Mouse (Mus musculus) heart, adult 2 months (tissue): Measurements from ENCODE around the gene Rhobtb1. TPM values are rescaled to one million over a fixed set of nuclear protein-coding genes. Genes with fewer than 3 reads are reported as not detected.

Experiments used
- DNase-seq, 2 experiments: peaks; one replicate each; pipeline ENCODE4 v3.0.0; 2021
- H3K27ac ChIP-seq: fragments of 200-600 bp; 2 replicates; pipeline ENCODE4 v1.8.1; 2022
- H3K27me3 ChIP-seq: fragments of 200-500 bp; 2 replicates; pipeline ENCODE4 v1.6.1; 2012; ENCODE audit warnings: mild to moderate bottlenecking, low read length, inconsistent platforms, mixed read lengths; ENCODE audit not compliant: control insufficient read depth, insufficient read depth
- H3K36me3 ChIP-seq: fragments of 200-500 bp; 2 replicates; pipeline ENCODE4 v1.6.1; 2012; ENCODE audit warnings: low read length, inconsistent platforms; ENCODE audit not compliant: control insufficient read depth, insufficient read depth
- H3K4me1 ChIP-seq: fragments of 200-500 bp; 2 replicates; pipeline ENCODE4 v1.6.1; 2011; ENCODE audit warnings: low read length; ENCODE audit not compliant: control insufficient read depth, insufficient read depth
- H3K4me3 ChIP-seq: fragments of 200-600 bp; 2 replicates; pipeline ENCODE4 v1.8.1; 2022
- H3K79me2 ChIP-seq: fragments of 200-500 bp; replicated peaks from 2 replicates; pipeline ENCODE4 v1.6.1; 2012; ENCODE audit warnings: mild to moderate bottlenecking, inconsistent platforms, low read length, moderate library complexity, mixed read lengths; ENCODE audit not compliant: control insufficient read depth, insufficient read depth
- H3K9ac ChIP-seq: fragments of 200-500 bp; 2 replicates; pipeline ENCODE4 v1.6.1; 2012; ENCODE audit warnings: low read depth, mild to moderate bottlenecking, control low read depth, inconsistent platforms, low read length, mixed read lengths
- CTCF ChIP-seq: fragments of 200-600 bp; IDR thresholded peaks from 2 replicates; pipeline ENCODE4 v1.8.1; 2022; ENCODE audit warnings: antibody characterized with exemption, mild to moderate bottlenecking, moderate library complexity
- EP300 ChIP-seq: fragments of 200-500 bp; IDR thresholded peaks from 2 replicates; pipeline ENCODE4 v1.6.1; 2011; ENCODE audit warnings: low read depth, low read length, control low read depth; ENCODE audit not compliant: insufficient read depth
- POLR2A ChIP-seq: fragments of 200-500 bp; IDR thresholded peaks from 2 replicates; pipeline ENCODE4 v1.6.1; 2011; ENCODE audit warnings: mild to moderate bottlenecking, low read depth, low read length, control low read depth; ENCODE audit not compliant: insufficient read depth
- WGBS: fragments of 180-500 bp; shearing (Covaris S2); methylation state at CpG from one replicate; pipeline ENCODE4 v1.1.7; 2018; 5-methylcytosine and 5-hydroxymethylcytosine counted together
- intact Hi-C: fragments of 180-260 bp; cut with DNase I; formaldehyde crosslinking; loops from one replicate; pipeline ENCODE4 v1.15.1; 2025
- polyA plus RNA-seq: library from polyadenylated mRNA; depleted of rRNA; stranded (reverse); fragments of >200 nt; gene quantifications from 2 replicates; pipeline ENCODE4 v1.2.3, GENCODE M21; 2012
- total RNA-seq, 2 experiments: library from RNA; stranded (reverse); gene quantifications; 2 replicates each; pipeline ENCODE4 v1.2.3; 2021

Rhobtb1 gene
- total and polyA plus RNA-seq, 3 experiments: 65.5 to 160 (median 123) TPM

GRCm38 (mm10) chr10:69165125-69165524 lies 13.9 kb downstream of the Rhobtb1 start:
- no peaks in the 10 kb centered on the region for H3K27me3 ChIP-seq
- H3K79me2 ChIP-seq: no peaks in the 10 kb centered on the region
- DNase-seq: no peak
- TF ChIP-seq CTCF (peak; percentile 79), EP300 (no peak)
- no peak overlapping the region for H3K27ac ChIP-seq
- no peak overlapping the region for H3K4me3 ChIP-seq
- no peaks in the 10 kb centered on the region for H3K36me3 ChIP-seq
- no peak overlapping the region for H3K9ac ChIP-seq
- 69% methylated on average over 7 of the region's 7 CpGs for WGBS
- intact Hi-C loops: loop anchor here (10.0 kb wide), 1 partner anchor 260 kb away; no protein-coding TSS in a partner anchor
- no peaks in the 10 kb centered on the region for H3K4me1 ChIP-seq

DNA sequence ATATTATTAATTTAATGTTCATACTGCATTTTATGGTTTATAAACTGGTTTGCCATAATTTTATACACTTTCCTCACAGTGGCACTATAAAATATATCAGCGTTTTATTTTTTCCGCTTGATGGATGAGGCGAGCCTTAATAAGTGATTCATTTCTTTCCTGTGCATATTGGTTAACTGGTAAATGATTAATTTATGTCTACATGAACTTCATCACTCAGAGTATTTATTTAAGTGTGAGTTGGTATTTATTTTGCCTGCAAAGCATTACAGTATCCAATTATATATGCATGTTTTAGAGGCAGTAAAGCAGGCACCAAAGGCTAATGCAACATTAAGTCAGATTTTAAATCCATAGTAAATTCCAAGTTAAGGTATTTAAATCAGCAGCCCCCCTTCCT lies 14.6 kb downstream of the Rhobtb1 start:
- Histone ChIP-seq H3K4me3 (no peak overlapping the region), H3K36me3 (no peaks in the 10 kb centered on the region), H3K27ac (no peak overlapping the region), H3K27me3 (no peaks in the 10 kb centered on the region), H3K9ac (no peak overlapping the region), H3K4me1 (no peaks in the 10 kb centered on the region), H3K79me2 (no peaks in the 10 kb centered on the region)
- TF ChIP-seq EP300: no peak
- WGBS: 90% methylated on average over 3 of the region's 3 CpGs
- no peak for DNase-seq
- intact Hi-C loops: loop anchor here (10.0 kb wide), 1 partner anchor 261 kb away; no protein-coding TSS in a partner anchor

DNA sequence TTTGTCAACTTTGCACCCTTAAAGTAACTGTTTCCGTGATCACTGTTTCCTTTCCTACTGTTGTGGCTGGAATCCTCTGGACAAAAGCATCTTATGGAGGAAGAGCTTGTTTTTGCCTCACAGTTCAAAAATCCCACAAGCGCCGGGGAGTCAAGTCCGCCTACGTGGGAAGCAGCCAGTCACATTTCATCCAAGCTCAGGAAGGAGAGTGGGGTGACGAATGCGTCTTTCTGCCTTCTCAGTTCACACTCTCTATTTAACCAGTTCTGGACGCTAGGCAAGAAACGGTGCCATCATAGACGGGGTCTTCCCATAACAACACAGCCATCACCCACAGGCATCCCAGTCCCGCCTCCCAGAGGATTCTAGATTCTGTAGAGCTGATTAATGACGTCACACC lies 15.3 kb downstream of the Rhobtb1 start:
- no peaks in the 10 kb centered on the region for H3K27me3 ChIP-seq
- WGBS: 58% methylated on average over 12 of the region's 12 CpGs
- no peak overlapping the region for H3K4me3 ChIP-seq
- H3K79me2 ChIP-seq: no peaks in the 10 kb centered on the region
- no peak for TF ChIP-seq CTCF
- TF ChIP-seq EP300: no peak
- no peak for TF ChIP-seq POLR2A
- no peak overlapping the region for H3K9ac ChIP-seq
- DNase-seq: no peak
- intact Hi-C loops: loop anchor here (10.0 kb wide), 1 partner anchor 262 kb away; no protein-coding TSS in a partner anchor
- no peaks in the 10 kb centered on the region; the same call in 1 of the 2 replicates for H3K4me1 ChIP-seq
- H3K36me3 ChIP-seq: no peaks in the 10 kb centered on the region
- H3K27ac ChIP-seq: no peak overlapping the region

GRCm38 (mm10) chr10:69172412-69172811 lies 21.2 kb downstream of the Rhobtb1 start:
- Histone ChIP-seq H3K4me1 (no peaks in the 10 kb centered on the region; the same call in none of the 2 replicates), H3K79me2 (no peaks in the 10 kb centered on the region), H3K27me3 (no peaks in the 10 kb centered on the region), H3K36me3 (no peaks in the 10 kb centered on the region), H3K4me3 (no peak overlapping the region), H3K9ac (no peak overlapping the region), H3K27ac (peak overlapping the region; percentile 61)
- TF ChIP-seq EP300: no peak
- no peak for TF ChIP-seq POLR2A
- TF ChIP-seq CTCF: no peak
- intact Hi-C loops: no loop called here
- no peak for DNase-seq
- 38% methylated on average over 3 of the region's 3 CpGs for WGBS

- intact Hi-C loops: no loop called here
- WGBS: 60% methylated on average over 3 of the region's 3 CpGs
- H3K36me3 ChIP-seq: no peaks in the 10 kb centered on the region
- no peak for DNase-seq
- H3K27me3 ChIP-seq: no peaks in the 10 kb centered on the region
- H3K4me3 ChIP-seq: no peak overlapping the region
- H3K79me2 ChIP-seq: no peaks in the 10 kb centered on the region
- no peaks in the 10 kb centered on the region; the same call in none of the 2 replicates for H3K4me1 ChIP-seq
- H3K27ac ChIP-seq: no peak overlapping the region
- TF ChIP-seq CTCF (no peak), POLR2A (no peak), EP300 (no peak)
- no peak overlapping the region for H3K9ac ChIP-seq
Measured at GRCm38 (mm10) chr10:69176116-69176515, 24.9 kb downstream of the Rhobtb1 start.

GRCm38 (mm10) chr10:69179341-69179740 lies 28.1 kb downstream of the Rhobtb1 start:
- no peaks in the 10 kb centered on the region for H3K36me3 ChIP-seq
- H3K4me1 ChIP-seq: no peaks in the 10 kb centered on the region
- no peak overlapping the region for H3K9ac ChIP-seq
- H3K4me3 ChIP-seq: no peak overlapping the region
- intact Hi-C loops: no loop called here
- 97% methylated on average over 1 of the region's 1 CpGs for WGBS
- TF ChIP-seq POLR2A: no peak
- TF ChIP-seq CTCF: no peak
- TF ChIP-seq EP300: no peak
- H3K27ac ChIP-seq: no peak overlapping the region
- no peak for DNase-seq
- no peaks in the 10 kb centered on the region for H3K27me3 ChIP-seq
- H3K79me2 ChIP-seq: no peaks in the 10 kb centered on the region
